Mouse (Mus musculus) hindbrain, embryonic 10.5 days (tissue): Measurements from ENCODE around the gene Ephb1. TPM values are rescaled to one million over a fixed set of nuclear protein-coding genes. Genes with fewer than 3 reads are reported as not detected.

ENCODE experiments used
- DNase-seq: peaks from one replicate; pipeline ENCODE4 v3.0.0-alpha.2; 2017; ENCODE audit warnings: low spot score
- H3K27ac ChIP-seq: fragments of 300-500 bp; sonication (generic); 2 replicates; pipeline ENCODE4 v1.5.1; 2016; ENCODE audit warnings: mild to moderate bottlenecking, moderate library complexity
- H3K27me3 ChIP-seq: fragments of 300-500 bp; sonication (generic); 2 replicates; pipeline ENCODE4 v1.6.1; 2016; ENCODE audit warnings: mild to moderate bottlenecking; ENCODE audit not compliant: poor library complexity, insufficient read depth, severe bottlenecking
- H3K36me3 ChIP-seq: fragments of 300-500 bp; sonication (generic); 2 replicates; pipeline ENCODE4 v1.6.1; 2016; ENCODE audit warnings: mild to moderate bottlenecking, moderate library complexity
- H3K4me1 ChIP-seq: fragments of 300-500 bp; sonication (generic); replicated peaks from 2 replicates; pipeline ENCODE4 v1.6.1; 2016; ENCODE audit warnings: mild to moderate bottlenecking
- H3K4me3 ChIP-seq: fragments of 300-500 bp; sonication (generic); 2 replicates; pipeline ENCODE4 v1.5.1; 2016; ENCODE audit warnings: mild to moderate bottlenecking, moderate library complexity
- H3K9me3 ChIP-seq: fragments of 300-500 bp; sonication (generic); 2 replicates; pipeline ENCODE4 v1.6.1; 2016; ENCODE audit warnings: mild to moderate bottlenecking, moderate library complexity
- WGBS: fragments of 180-500 bp; shearing (Covaris S2); methylation state at CpG from one replicate; pipeline ENCODE4 v1.1.7; 2016; 5-methylcytosine and 5-hydroxymethylcytosine counted together
- polyA plus RNA-seq: library from polyadenylated mRNA; unstranded; fragments of >200 nt; fragmentation: Nextera tagmentation; extraction: Ambion mirVana; gene quantifications from 2 replicates; pipeline ENCODE4 v1.2.1, GENCODE M21; 2016

The Ephb1 gene
- polyA plus RNA-seq, 1 experiment from 2014 or later, result 12.0 TPM

DNA sequence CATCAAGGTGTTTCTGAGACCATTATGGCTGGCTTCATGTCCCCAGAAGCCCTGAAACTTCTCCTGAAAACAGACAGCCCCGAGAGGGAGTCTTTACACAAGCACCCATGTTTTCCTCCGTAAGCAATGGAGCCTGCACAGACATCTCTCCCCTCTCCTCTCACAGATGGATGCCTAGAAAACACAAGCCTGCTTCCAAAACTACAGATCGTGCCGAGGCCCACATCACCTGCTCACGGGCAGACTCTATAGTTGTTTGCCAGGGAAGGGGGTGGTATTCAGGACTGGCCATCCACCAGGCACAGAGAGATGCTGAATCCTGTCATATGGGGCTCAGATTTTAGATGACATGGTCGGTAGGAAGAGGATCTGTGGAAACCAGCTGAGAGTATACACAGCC is 98.7 kb downstream of the Ephb1 start:
- DNase-seq, result no peak
- H3K9me3 ChIP-seq, result no peaks in the 10 kb centered on the region
- H3K27me3 ChIP-seq, result peaks cover 64% of the 10 kb centered on the region
- 90% methylated on average over 6 of the region's 6 CpGs for WGBS
- no peaks in the 10 kb centered on the region for H3K36me3 ChIP-seq
- no peak overlapping the region for H3K4me3 ChIP-seq
- H3K27ac ChIP-seq, result no peak overlapping the region
- peaks cover 18% of the 10 kb centered on the region for H3K4me1 ChIP-seq

DNA sequence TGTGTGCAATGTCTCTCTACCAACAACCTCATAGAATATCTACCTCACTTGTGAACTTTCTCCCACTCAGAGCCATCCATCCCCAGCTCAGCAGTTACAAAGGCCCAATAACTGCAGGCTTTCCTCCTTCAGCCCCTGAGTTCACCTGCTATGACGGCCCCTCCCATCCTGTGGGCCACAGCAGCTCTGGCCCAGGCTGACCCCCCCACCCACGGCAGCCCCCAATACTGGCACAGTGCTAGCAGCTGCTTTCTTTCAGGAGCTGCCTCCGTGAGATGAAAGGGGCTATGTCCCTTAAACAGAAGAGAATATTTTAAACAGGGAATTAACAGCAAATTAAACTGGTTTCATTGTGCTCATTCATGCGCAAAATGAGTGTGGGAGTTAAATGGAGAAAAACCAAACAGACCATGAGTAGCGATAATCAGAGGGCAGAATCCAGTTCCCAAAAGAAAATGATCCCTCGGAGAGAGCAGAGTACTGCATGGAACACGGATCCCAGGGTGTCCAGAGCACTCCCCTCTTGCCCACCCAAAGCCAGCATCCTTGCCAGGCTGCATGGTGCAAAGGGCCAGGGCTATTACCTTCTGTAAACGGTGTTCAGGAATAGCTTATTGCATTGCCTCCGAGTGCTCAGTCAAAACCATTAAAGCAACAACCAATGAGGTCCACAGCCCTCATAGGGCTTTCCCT is 105.2 kb downstream of the Ephb1 start:
- Histone ChIP-seq H3K27ac (peak overlapping the region; percentile 46; the same call in 1 of the 2 replicates), H3K9me3 (no peaks in the 10 kb centered on the region), H3K4me3 (no peak overlapping the region), H3K27me3 (peaks cover 62% of the 10 kb centered on the region), H3K36me3 (no peaks in the 10 kb centered on the region), H3K4me1 (peaks cover 30% of the 10 kb centered on the region)
- 25% methylated on average over 9 of the region's 9 CpGs for WGBS
- no peak for DNase-seq

DNA sequence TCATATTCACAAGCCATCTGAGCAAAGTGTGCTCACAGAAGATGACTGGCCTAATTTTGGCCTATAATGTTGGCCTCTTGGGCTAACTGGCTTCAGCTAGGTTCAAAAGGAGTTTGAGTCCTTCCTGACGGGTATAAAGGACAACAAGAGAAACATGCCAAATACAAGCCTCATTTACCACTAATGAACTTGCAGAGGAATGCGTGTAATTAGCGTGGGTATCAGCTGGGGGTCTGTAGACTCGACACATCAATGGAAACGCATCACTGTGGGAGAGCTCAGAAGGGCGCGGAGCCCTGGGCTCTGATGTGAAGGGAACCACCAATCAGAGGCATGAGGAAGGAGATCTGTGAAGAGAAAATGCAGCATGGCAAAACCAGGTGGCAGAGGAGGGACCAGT is 108.9 kb downstream of the Ephb1 start:
- H3K9me3 ChIP-seq, result no peaks in the 10 kb centered on the region
- no peak overlapping the region for H3K27ac ChIP-seq
- WGBS, result 66% methylated on average over 7 of the region's 7 CpGs
- no peaks in the 10 kb centered on the region for H3K36me3 ChIP-seq
- peaks cover 50% of the 10 kb centered on the region for H3K27me3 ChIP-seq
- H3K4me1 ChIP-seq, result peaks cover 65% of the 10 kb centered on the region
- no peak overlapping the region for H3K4me3 ChIP-seq
- DNase-seq, result no peak

DNA sequence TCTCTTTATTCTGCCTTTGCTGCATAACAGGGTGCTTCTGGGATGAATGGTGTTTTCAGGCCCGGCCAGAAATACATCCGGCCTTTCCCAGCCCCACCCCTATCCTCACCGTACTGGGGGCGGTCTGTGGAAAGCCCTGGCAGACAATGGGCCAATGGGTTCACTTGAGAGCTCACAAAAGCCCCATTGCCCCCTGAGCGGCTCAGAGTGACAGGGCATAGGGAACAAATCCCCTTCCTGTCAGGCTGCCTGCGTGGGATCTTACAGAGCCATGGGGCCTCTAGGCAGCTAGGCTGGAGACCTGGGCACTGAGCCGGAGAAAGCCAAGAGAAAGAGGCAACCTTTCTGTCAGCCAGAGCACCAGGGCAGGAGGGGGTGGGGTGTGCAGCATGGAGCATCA is 111.2 kb downstream of the Ephb1 start:
- H3K27ac ChIP-seq, result peak overlapping the region; percentile 82

DNA sequence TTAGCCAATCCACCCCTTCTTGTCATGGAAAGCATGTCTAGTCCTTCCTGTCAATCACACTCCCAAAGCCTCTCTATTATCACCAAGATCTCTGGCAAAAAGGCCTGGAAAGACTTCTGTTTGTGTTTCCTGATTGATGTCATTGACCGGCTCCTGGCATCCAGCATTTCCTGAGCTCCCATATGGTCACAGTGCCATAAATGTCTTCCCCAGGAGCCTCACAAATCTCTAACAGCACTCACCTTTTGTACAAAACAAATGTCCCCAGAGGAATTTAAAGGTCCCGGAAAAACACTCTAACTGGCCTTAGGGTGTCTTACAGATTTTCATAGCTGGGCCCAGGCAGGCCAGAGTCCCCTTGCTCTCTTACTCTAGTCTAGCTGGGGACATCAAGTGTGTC is 112.9 kb downstream of the Ephb1 start:
- peaks cover 49% of the 10 kb centered on the region for H3K4me1 ChIP-seq
- no peak for DNase-seq
- peaks cover 49% of the 10 kb centered on the region for H3K27me3 ChIP-seq
- no peaks in the 10 kb centered on the region for H3K9me3 ChIP-seq
- WGBS, result 76% methylated on average over 2 of the region's 2 CpGs
- no peaks in the 10 kb centered on the region for H3K36me3 ChIP-seq
- no peak overlapping the region for H3K4me3 ChIP-seq
- H3K27ac ChIP-seq, result no peak overlapping the region

More for the DNA sequence above, 111.2 kb downstream of the Ephb1 start:
- Histone ChIP-seq H3K9me3 (no peaks in the 10 kb centered on the region), H3K4me1 (peaks cover 54% of the 10 kb centered on the region), H3K27me3 (peaks cover 53% of the 10 kb centered on the region), H3K4me3 (peak overlapping the region; percentile 7; the same call in 1 of the 2 replicates), H3K36me3 (no peaks in the 10 kb centered on the region)
- 9% methylated on average over 7 of the region's 7 CpGs for WGBS
- DNase-seq, result peak; percentile 74

DNA sequence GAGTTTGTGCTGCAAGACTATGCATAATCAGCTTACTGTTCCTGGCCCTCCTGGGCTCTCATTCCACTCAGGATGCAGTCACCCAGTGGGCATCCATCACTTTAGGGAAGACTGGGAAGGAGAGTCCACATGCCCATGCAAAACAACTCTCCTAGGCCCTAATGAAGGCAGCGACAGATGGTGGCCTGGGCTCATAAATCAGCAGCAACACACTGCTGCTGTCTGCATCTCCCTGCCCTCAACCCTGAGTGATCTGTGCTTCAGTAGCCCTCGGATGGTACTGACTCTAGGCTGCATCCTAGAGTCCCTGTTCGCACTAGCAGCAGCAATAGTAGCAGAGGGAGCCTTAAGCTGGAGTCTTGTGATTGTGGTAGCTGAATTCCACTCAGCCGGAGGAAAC is 114.3 kb downstream of the Ephb1 start:
- Histone ChIP-seq H3K4me3 (no peak overlapping the region), H3K4me1 (peaks cover 56% of the 10 kb centered on the region), H3K9me3 (no peaks in the 10 kb centered on the region), H3K27ac (peak overlapping the region; percentile 41; the same call in 1 of the 2 replicates), H3K27me3 (peaks cover 45% of the 10 kb centered on the region), H3K36me3 (no peaks in the 10 kb centered on the region)
- DNase-seq, result no peak
- WGBS, result 76% methylated on average over 4 of the region's 4 CpGs

DNA sequence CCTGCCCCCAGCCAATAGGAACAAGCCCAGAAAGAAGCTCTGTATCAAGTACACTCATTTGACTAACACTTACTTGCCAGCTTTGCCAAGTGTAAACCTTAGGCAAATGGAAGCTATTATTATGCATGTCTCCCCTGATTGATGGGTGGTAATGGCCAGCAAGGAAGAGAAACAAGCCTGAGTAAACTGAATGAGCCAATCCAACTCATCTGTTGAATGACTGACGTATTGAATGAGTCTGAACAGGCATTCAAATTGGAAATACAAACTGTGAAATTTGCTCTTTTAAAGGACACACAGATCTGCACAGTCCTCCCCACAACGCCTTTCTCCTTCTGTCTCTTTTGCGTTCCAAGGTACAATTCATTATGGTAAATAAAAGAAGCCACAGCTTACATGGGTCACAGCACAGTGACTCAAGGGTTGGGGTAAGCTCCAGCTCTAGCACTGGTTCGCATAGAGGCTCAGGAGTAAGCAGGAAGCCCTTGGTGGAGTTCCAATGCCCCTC is 119.0 kb downstream of the Ephb1 start:
- peak; percentile 35 for DNase-seq
- WGBS, result 26% methylated on average over 4 of the region's 4 CpGs

DNA sequence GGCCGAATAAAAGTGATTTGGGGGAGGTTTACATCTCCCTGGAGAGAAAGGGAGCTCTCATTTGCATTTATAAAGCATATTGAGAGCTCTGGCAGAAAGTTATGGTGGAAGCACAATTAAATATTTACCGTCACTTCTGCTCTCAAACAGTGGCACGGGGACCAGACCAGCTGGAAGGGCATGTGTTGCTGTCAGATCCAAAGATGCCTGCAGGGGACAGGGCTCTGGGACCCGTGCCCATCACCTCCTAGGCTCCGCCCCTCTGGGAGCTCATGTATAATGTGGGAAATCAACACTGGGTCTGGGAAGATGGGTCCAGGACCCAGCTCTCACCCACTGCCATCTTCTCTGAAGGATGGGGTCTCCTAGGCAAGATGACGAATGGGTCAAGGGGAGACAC is 123.2 kb downstream of the Ephb1 start:
- Histone ChIP-seq H3K27me3 (peaks cover 49% of the 10 kb centered on the region), H3K4me3 (no peak overlapping the region), H3K36me3 (no peaks in the 10 kb centered on the region), H3K4me1 (peaks cover 23% of the 10 kb centered on the region), H3K27ac (no peak overlapping the region), H3K9me3 (no peaks in the 10 kb centered on the region)
- WGBS, result 73% methylated on average over 6 of the region's 6 CpGs
- no peak for DNase-seq

More for the DNA sequence above, 119.0 kb downstream of the Ephb1 start:
- Histone ChIP-seq H3K27me3 (peaks cover 73% of the 10 kb centered on the region), H3K9me3 (no peaks in the 10 kb centered on the region), H3K4me1 (peaks cover 30% of the 10 kb centered on the region), H3K36me3 (no peaks in the 10 kb centered on the region), H3K4me3 (no peak overlapping the region), H3K27ac (peak overlapping the region; percentile 35; the same call in 1 of the 2 replicates)

DNA sequence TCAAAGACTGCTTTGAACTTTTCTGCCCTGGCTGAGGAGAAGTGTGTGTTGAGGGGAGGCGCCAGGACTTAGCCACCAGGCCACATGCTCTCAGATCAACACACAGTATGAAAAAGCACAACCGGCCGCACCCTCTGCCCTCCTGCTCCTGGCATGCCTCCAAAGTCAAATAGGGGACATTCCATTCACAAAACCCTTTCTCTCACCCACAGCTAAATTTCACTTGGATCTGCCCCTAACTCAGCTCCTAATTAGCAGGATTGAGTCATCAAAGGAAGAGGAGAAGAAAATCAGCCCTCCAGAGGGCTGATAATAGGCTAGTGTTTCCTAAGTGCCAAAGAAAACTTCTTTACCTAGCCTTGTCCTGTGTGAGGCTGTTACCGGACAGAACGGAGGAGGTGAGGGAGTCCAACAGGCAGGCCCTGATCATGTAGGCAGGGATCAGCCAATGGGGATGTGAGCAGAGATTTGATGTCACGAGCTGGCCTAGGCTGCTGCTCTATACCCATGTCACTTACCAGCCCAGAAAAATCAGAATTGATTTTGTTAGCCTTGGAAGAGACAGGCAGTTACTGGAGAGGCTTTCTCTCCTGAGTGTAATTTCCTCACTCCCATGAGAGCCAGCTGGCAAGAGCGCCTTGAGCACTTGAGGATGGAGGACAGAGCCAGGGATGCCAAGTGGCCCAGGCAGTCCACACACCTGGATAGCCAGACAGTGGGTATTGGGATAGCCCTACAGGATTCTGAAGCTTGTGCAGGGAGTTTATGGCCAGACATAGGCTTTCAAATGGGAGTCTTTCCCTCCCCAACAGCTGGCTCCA is 137.5 kb downstream of the Ephb1 start:
- H3K36me3 ChIP-seq, result 0 out of 2 replicates have a peak, but pooled peaks cover 15% of the 10 kb centered on the region
- no peak overlapping the region for H3K27ac ChIP-seq
- H3K9me3 ChIP-seq, result no peaks in the 10 kb centered on the region
- H3K4me1 ChIP-seq, result peaks cover 46% of the 10 kb centered on the region
- DNase-seq, result no peak
- 62% methylated on average over 7 of the region's 7 CpGs for WGBS
- peaks cover 82% of the 10 kb centered on the region for H3K27me3 ChIP-seq
- H3K4me3 ChIP-seq, result no peak overlapping the region

DNA sequence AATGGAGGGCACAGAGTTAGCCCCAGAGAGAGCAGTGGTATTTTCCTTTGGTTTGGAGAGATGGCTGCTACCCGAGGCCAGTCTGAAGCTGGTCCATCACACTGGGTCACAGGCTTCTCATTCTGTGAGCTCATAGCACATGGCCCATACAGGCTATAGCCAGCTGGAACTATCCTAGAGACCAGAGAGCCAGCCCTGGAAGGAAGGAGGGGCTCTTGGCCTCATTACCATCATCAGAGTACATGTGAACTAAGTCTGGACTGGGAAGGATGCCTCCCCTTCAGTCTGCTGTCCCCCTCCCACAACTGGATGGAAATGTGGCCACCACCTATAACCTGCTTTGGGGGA is 142.5 kb downstream of the Ephb1 start:
- Histone ChIP-seq H3K27me3 (peaks cover 76% of the 10 kb centered on the region), H3K4me1 (peaks cover 60% of the 10 kb centered on the region)

DNA sequence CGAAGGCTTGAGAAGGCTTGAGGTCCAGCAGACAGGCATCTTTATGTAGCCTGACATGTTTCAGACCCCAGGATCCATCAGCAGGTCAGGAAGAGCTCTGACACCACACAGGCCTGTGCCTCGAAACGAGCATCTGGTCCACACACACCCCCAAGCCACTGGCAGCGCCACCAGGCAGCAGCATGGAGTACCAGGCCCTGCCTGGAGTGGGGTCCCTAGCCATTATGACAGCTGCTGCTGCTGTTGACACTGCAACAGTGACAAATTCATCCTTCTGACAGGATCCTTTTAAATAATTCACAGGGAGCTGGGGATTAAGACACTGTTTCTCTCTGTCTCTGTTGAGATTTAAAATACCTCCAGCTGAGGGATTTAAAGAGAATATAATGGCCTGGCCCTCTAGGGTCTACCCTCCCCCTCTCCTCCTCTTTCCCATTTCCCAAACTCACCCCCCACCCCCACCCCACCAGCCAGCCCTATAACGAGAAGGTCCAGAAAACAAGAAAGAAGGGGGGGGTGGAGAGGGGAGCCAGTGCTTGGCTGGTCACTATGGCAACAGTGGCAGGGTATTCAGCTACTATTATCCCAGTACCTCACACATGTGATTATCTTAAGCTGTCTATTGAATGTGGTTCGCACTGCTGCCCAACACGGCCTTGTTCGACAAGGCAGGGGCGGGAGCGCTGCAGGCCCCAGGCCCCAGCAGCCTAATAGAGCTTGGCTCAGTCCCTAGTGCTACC is 143.0 kb downstream of the Ephb1 start:
- peaks cover 76% of the 10 kb centered on the region for H3K27me3 ChIP-seq
- H3K27ac ChIP-seq, result peak overlapping the region; percentile 60
- H3K4me1 ChIP-seq, result peaks cover 54% of the 10 kb centered on the region
- 9% methylated on average over 10 of the region's 10 CpGs for WGBS
- no peaks in the 10 kb centered on the region for H3K9me3 ChIP-seq
- DNase-seq, result peak; percentile 84
- H3K36me3 ChIP-seq, result no peaks in the 10 kb centered on the region
- no peak overlapping the region for H3K4me3 ChIP-seq

More for the DNA sequence above, 142.5 kb downstream of the Ephb1 start:
- no peak for DNase-seq
- Histone ChIP-seq H3K9me3 (no peaks in the 10 kb centered on the region), H3K4me3 (no peak overlapping the region), H3K36me3 (no peaks in the 10 kb centered on the region), H3K27ac (peak overlapping the region; percentile 60)
- WGBS, result 9% methylated on average over 1 of the region's 1 CpGs

DNA sequence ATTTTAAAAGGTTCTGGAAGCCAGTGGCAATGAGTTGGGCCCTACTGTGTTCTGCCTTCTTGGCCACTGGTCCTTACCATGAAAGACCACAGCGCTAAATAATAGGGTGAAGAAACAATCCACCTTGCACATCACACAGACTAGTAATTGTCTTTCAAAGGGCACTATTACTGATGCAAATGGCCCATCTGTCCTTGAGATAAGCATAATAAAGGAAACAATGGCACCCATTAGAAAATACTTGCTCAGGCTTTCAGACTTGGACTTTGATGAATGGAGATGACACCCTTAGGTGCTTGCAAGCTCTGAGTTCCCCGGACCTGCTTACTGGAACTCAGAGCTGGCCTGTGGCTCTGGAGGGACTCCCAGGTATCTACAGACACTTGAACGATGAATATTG is 149.0 kb downstream of the Ephb1 start:
- Histone ChIP-seq H3K9me3 (no peaks in the 10 kb centered on the region), H3K4me1 (peaks cover 2% of the 10 kb centered on the region), H3K27me3 (peaks cover 70% of the 10 kb centered on the region), H3K27ac (no peak overlapping the region), H3K4me3 (no peak overlapping the region), H3K36me3 (no peaks in the 10 kb centered on the region)
- DNase-seq, result no peak
- WGBS, result 63% methylated on average over 3 of the region's 3 CpGs
